Mouse (Mus musculus): ENCODE measurements around the gene Ranbp3. TPM values are rescaled to one million over a fixed set of nuclear protein-coding genes. Genes with fewer than 3 reads are reported as not detected.

The Ranbp3 gene
- polyA plus RNA-seq, 1 experiment from 2014 or later: 105 TPM

- no peak for ATAC-seq (ENCODE audit: insufficient read depth)
- Histone ChIP-seq H3K27me3 (ENCODE audit: insufficient read depth, low read length) (no peaks in the 10 kb centered on the region), H3K27ac (ENCODE audit: low read depth) (no peak overlapping the region), H3K4me2 (no peak overlapping the region), H3K36me3 (ENCODE audit: insufficient read depth) (peaks cover 87% of the 10 kb centered on the region), H3K4me3 (ENCODE audit: low read depth, low read length) (no peak overlapping the region), H3K4me1 (ENCODE audit: insufficient read depth) (no peaks in the 10 kb centered on the region), H3K9me3 (ENCODE audit: low read depth, low read length) (no peaks in the 10 kb centered on the region), H3K9ac (no peak overlapping the region)
- TF ChIP-seq CTCF (IDR thresholded peaks at IDR 0.05; ENCODE audit: low read depth): no peak
- 62% methylated on average over 1 of the region's 1 CpGs for WGBS
- DNase-seq: no peak
Measured at GRCm38 (mm10) chr17:56693395-56693794, 20.3 kb downstream of the Ranbp3 start.

DNA sequence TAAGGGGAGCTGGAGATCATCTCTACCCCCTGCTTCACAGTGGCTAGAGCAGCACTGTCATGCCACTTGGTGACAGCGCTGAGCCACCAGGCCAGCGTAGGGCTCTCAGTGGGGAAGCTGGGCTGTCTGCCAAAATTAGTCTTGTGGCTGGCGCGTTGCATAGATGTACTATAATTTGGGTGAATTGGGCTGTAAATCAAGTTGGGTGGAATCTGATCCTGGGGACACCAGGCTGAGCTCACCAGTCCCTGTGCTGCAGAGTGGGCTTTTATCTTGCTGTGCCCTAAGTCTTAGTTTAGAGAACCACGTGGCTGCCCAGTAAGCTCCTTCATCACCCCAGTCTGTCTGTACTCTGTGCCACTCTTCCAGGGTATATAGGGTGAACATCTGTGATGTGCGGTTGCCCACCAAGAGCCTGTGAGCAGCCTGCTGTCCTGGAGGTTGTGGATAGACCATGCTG lies 20.8 kb downstream of the Ranbp3 start:
- no peaks in the 10 kb centered on the region for H3K4me1 ChIP-seq (ENCODE audit: insufficient read depth)
- no peak overlapping the region for H3K4me2 ChIP-seq
- peaks cover 87% of the 10 kb centered on the region for H3K36me3 ChIP-seq (ENCODE audit: insufficient read depth)
- peak; percentile 87 for DNase-seq
- H3K27ac ChIP-seq (ENCODE audit: low read depth): no peak overlapping the region
- no peak overlapping the region for H3K4me3 ChIP-seq (ENCODE audit: low read depth, low read length)
- no peak overlapping the region for H3K9ac ChIP-seq
- 59% methylated on average over 6 of the region's 6 CpGs for WGBS
- H3K9me3 ChIP-seq (ENCODE audit: low read depth, low read length): no peaks in the 10 kb centered on the region
- H3K27me3 ChIP-seq (ENCODE audit: insufficient read depth, low read length): no peaks in the 10 kb centered on the region
- ATAC-seq (ENCODE audit: insufficient read depth): peak; percentile 70
- 0 out of 2 replicates have a peak, but pooled peaks have one; percentile 14 for TF ChIP-seq CTCF (IDR thresholded peaks at IDR 0.05; ENCODE audit: low read depth)

DNA sequence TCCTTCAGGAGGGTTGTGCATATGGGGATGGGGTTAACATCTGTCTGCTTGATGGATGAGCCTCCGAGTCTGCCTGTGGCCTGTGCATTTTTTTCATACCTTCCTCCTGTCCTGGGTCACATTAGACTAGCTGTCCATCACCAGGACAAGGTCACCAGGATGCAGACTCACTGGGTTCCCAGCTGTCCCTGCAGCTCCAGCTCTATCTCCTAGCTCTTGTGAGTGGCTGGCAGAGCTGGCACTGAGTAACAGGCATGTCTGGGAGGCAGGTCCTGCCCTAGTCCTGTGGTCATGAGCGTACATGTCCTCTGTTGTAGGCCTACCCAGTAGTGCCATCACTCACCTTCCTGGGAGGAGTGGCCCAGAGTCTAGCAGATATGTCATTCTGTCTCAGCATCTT lies 27.4 kb downstream of the Ranbp3 start:
- Histone ChIP-seq H3K4me1 (ENCODE audit: insufficient read depth) (no peaks in the 10 kb centered on the region), H3K4me2 (no peak overlapping the region), H3K9me3 (ENCODE audit: low read depth, low read length) (no peaks in the 10 kb centered on the region), H3K9ac (no peak overlapping the region), H3K36me3 (ENCODE audit: insufficient read depth) (peaks cover 94% of the 10 kb centered on the region), H3K27ac (ENCODE audit: low read depth) (no peak overlapping the region), H3K27me3 (ENCODE audit: insufficient read depth, low read length) (no peaks in the 10 kb centered on the region), H3K4me3 (ENCODE audit: low read depth, low read length) (no peak overlapping the region)
- WGBS: 55% methylated on average over 2 of the region's 2 CpGs
- no peak for TF ChIP-seq CTCF (IDR thresholded peaks at IDR 0.05; ENCODE audit: low read depth)
- DNase-seq (no peak), ATAC-seq (ENCODE audit: insufficient read depth) (no peak)

DNA sequence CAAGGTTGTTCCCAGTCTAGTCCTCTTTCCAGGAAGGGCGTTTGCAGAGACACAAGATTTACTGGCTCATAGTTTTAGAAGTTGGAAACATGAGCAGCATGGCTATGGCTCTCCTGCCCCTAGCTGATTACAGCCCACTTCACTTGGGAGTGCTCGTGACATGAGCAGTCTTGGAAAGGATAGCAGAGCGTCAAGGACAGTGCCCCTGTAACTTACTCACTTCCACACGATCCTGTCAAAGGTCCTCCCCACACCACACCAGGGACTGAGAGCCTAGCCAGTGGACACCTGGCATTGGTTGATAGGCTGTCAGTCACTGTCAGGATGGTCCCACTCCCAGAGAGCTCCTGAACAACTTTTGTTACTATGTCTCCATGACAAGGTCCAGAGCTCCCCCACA lies 29.9 kb downstream of the Ranbp3 start:
- Histone ChIP-seq H3K9ac (no peak overlapping the region), H3K4me2 (no peak overlapping the region), H3K9me3 (ENCODE audit: low read depth, low read length) (no peaks in the 10 kb centered on the region), H3K27me3 (ENCODE audit: insufficient read depth, low read length) (no peaks in the 10 kb centered on the region), H3K36me3 (ENCODE audit: insufficient read depth) (peaks cover 95% of the 10 kb centered on the region), H3K4me1 (ENCODE audit: insufficient read depth) (no peaks in the 10 kb centered on the region), H3K27ac (ENCODE audit: low read depth) (no peak overlapping the region), H3K4me3 (ENCODE audit: low read depth, low read length) (no peak overlapping the region)
- ATAC-seq (ENCODE audit: insufficient read depth): no peak
- DNase-seq: no peak
- no peak for TF ChIP-seq CTCF (IDR thresholded peaks at IDR 0.05; ENCODE audit: low read depth)
- WGBS: 75% methylated on average over 4 of the region's 4 CpGs

DNA sequence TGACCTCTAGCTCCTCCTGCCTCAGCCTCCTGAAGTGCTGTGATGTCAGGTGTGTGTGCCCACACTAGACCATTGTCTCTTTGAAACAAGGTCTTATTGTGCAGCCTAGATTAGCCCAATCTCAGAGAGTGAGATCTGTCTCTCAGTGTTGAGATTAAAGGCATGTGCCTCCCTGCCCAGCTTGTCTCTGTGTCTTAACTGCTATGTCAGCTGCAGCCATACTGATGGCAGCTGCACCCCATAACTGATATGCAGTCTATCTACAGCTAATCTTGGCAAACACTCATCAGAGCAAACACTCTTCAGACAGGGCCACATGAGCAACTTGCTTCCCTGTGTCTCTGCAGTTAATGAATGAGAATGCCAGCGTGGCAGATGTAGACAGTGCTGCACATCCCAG lies 33.4 kb downstream of the Ranbp3 start:
- no peaks in the 10 kb centered on the region for H3K9me3 ChIP-seq (ENCODE audit: low read depth, low read length)
- no peak overlapping the region for H3K27ac ChIP-seq (ENCODE audit: low read depth)
- H3K4me3 ChIP-seq (ENCODE audit: low read depth, low read length): no peak overlapping the region
- no peaks in the 10 kb centered on the region for H3K27me3 ChIP-seq (ENCODE audit: insufficient read depth, low read length)
- H3K4me1 ChIP-seq (ENCODE audit: insufficient read depth): no peaks in the 10 kb centered on the region
- H3K36me3 ChIP-seq (ENCODE audit: insufficient read depth): peaks cover 96% of the 10 kb centered on the region
- no peak for ATAC-seq (ENCODE audit: insufficient read depth)
- no peak for DNase-seq
- H3K4me2 ChIP-seq: no peak overlapping the region
- no peak for TF ChIP-seq CTCF (IDR thresholded peaks at IDR 0.05; ENCODE audit: low read depth)
- H3K9ac ChIP-seq: no peak overlapping the region
- WGBS: 88% methylated on average over 1 of the region's 1 CpGs

DNA sequence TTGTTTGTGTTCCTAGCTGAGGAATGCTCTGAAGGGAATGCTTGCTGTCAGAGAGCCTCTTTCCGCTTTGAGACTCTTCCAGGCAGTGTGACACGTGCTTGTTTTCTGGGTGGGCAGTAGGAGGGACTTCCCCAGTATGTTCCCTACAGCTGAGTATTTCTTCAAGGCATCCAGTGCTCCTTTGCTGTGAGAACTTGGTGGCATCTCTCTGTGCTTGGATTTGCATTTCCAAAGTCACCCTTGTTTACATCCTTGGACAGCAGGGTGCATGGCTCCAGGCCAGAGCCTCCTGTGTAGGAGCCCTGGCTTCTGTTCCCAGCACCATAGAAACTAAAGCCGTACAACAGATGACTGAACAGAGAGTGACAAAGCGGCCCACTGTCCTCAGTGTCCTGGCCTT lies 35.6 kb downstream of the Ranbp3 start:
- H3K4me2 ChIP-seq: no peak overlapping the region
- H3K9me3 ChIP-seq (ENCODE audit: low read depth, low read length): no peaks in the 10 kb centered on the region
- ATAC-seq (ENCODE audit: insufficient read depth) (no peak), DNase-seq (no peak)
- peaks cover 89% of the 10 kb centered on the region for H3K36me3 ChIP-seq (ENCODE audit: insufficient read depth)
- no peak overlapping the region for H3K9ac ChIP-seq
- no peak overlapping the region for H3K27ac ChIP-seq (ENCODE audit: low read depth)
- TF ChIP-seq CTCF (IDR thresholded peaks at IDR 0.05; ENCODE audit: low read depth): no peak
- 83% methylated on average over 4 of the region's 4 CpGs for WGBS
- no peaks in the 10 kb centered on the region for H3K4me1 ChIP-seq (ENCODE audit: insufficient read depth)
- no peaks in the 10 kb centered on the region for H3K27me3 ChIP-seq (ENCODE audit: insufficient read depth, low read length)
- H3K4me3 ChIP-seq (ENCODE audit: low read depth, low read length): no peak overlapping the region

DNA sequence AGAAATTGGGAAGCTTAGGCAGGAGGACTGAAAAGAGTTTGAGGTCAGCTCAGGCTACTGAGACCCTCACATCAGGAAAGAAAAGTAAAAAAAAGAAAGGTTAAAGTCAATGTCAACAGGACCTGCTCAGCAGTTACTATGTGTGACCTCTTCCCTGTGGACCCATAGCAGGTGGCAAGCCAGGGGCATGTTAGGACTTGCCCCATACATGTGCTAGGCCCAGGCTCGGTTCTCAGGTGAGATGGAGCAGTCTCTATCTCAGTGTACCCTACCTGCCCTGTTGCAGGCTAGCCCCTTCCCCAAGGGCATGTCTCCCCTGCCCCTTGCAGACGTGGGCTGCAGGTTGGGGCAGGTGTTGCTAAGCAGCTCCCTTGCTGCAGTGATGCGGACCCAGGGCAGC lies 36.6 kb downstream of the Ranbp3 start:
- Histone ChIP-seq H3K4me3 (ENCODE audit: low read depth, low read length) (no peak overlapping the region), H3K27me3 (ENCODE audit: insufficient read depth, low read length) (no peaks in the 10 kb centered on the region), H3K4me1 (ENCODE audit: insufficient read depth) (no peaks in the 10 kb centered on the region), H3K4me2 (no peak overlapping the region), H3K36me3 (ENCODE audit: insufficient read depth) (peaks cover 79% of the 10 kb centered on the region), H3K27ac (ENCODE audit: low read depth) (no peak overlapping the region), H3K9me3 (ENCODE audit: low read depth, low read length) (no peaks in the 10 kb centered on the region), H3K9ac (no peak overlapping the region)
- DNase-seq: no peak
- 86% methylated on average over 3 of the region's 3 CpGs for WGBS
- no peak for TF ChIP-seq CTCF (IDR thresholded peaks at IDR 0.05; ENCODE audit: low read depth)
- no peak for ATAC-seq (ENCODE audit: insufficient read depth)

DNA sequence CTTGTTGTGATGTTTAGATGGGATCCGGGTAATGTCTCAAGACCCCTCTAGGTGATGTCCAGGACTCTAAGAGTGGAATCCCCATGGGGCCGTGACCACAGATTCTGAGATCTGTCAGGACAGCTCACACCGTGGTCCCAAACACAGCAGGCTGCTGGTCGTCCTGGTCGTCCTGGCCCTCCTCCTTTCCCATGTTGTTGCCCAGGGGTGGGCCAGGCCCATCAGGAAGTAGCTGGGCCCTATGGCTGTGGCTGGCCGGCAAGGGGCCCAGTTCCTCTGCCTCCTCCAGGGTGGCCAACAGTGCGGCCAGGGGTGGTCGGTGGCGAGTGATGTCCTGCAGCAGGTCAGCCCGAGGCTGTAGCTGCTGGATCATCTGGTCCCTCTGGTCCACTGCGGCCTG lies 42.3 kb downstream of the Ranbp3 start:
- no peak for TF ChIP-seq CTCF (IDR thresholded peaks at IDR 0.05; ENCODE audit: low read depth)
- Histone ChIP-seq H3K36me3 (ENCODE audit: insufficient read depth) (peaks cover 24% of the 10 kb centered on the region), H3K27me3 (ENCODE audit: insufficient read depth, low read length) (no peaks in the 10 kb centered on the region), H3K4me3 (ENCODE audit: low read depth, low read length) (peak overlapping the region; percentile 88; the same call in 1 of the 2 replicates), H3K4me1 (ENCODE audit: insufficient read depth) (peaks cover 12% of the 10 kb centered on the region), H3K9me3 (ENCODE audit: low read depth, low read length) (no peaks in the 10 kb centered on the region), H3K4me2 (peak overlapping the region; percentile 87), H3K27ac (ENCODE audit: low read depth) (no peak overlapping the region), H3K9ac (peak overlapping the region; percentile 67; the same call in 1 of the 2 replicates)
- no peak for DNase-seq
- ATAC-seq (ENCODE audit: insufficient read depth): no peak
- 48% methylated on average over 11 of the region's 11 CpGs for WGBS
